Mouse (Mus musculus) embryonic facial prominence, embryonic 10.5 days (tissue): ENCODE data around the gene Adap1. TPM values are rescaled to one million over a fixed set of nuclear protein-coding genes. Genes with fewer than 3 reads are reported as not detected.

Source experiments
- microRNA counts: library from miRNA; unstranded; fragments of <30 nt; microRNA quantifications from one replicate; lab custom pipeline; 2017
- microRNA-seq: library from miRNA; unstranded; fragments of <30 nt; microRNA quantifications from one replicate; pipeline ENCODE4, GENCODE M21; 2017
- polyA plus RNA-seq: library from polyadenylated mRNA; unstranded; fragments of >200 nt; fragmentation: Nextera tagmentation; extraction: Ambion mirVana; gene quantifications from 2 replicates; pipeline ENCODE4 v1.2.1, GENCODE M21; 2016

Adap1 gene
- polyA plus RNA-seq, 1 experiment from 2014 or later = 0.51 TPM

MicroRNAs within 50 kb of the gene (microRNA counts, 519-probe panel; counts per million panel counts)
- microRNA mmu-miR-339-3p (lab: Ali Mortazavi, UCI) (188 counts per million, percentile 57 among the panel's probes with 10 or more counts), microRNA mmu-miR-339-5p (lab: Ali Mortazavi, UCI) (188 counts per million, percentile 57 among the panel's probes with 10 or more counts)

Small RNA genes lying within 50 kb of the gene (microRNA-seq; reads per million reads assigned to microRNA genes)
- 656 reads per million, percentile 71 among the genes with 10 or more reads in this experiment for gene Mir339

Other genes with a start within 250 kb of the Adap1 start
- 7.3 and 9.0 TPM in 2 replicates for gene Prkar1b, start 175.6 kb downstream of the Adap1 start, polyA plus RNA-seq
- gene Dnaaf5, start 175.4 kb downstream of the Adap1 start, polyA plus RNA-seq = 9.6 and 10.6 TPM in 2 replicates
- gene Sun1, start 125.0 kb downstream of the Adap1 start, polyA plus RNA-seq = 50.5 and 50.6 TPM in 2 replicates
- 188 and 189 TPM in 2 replicates for gene Get4, start 73.3 kb downstream of the Adap1 start, polyA plus RNA-seq
- 116 and 122 TPM in 2 replicates for gene Cox19, start 25.8 kb upstream of the Adap1 start, polyA plus RNA-seq
- gene Cyp2w1, start 27.0 kb upstream of the Adap1 start, polyA plus RNA-seq = not detected in 2 replicates
- 1.7 and 2.5 TPM in 2 replicates for gene Gpr146, start 52.1 kb upstream of the Adap1 start, polyA plus RNA-seq
- 0.16 and 0.26 TPM in 2 replicates for gene C130050O18Rik, start 79.7 kb upstream of the Adap1 start, polyA plus RNA-seq
- gene Gper1, start 97.5 kb upstream of the Adap1 start, polyA plus RNA-seq = 0.33 and 0.46 TPM in 2 replicates
- 58.2 and 58.5 TPM in 2 replicates for gene 3110082I17Rik, start 134.9 kb upstream of the Adap1 start, polyA plus RNA-seq
- 10.2 and 12.5 TPM in 2 replicates for gene Zfand2a, start 158.9 kb upstream of the Adap1 start, polyA plus RNA-seq
- 3.3 and 4.7 TPM in 2 replicates for gene Uncx, start 217.9 kb upstream of the Adap1 start, polyA plus RNA-seq